Mouse (Mus musculus): ENCODE measurements at regions not wholly inside any gene's neighbourhood (a gene's known extent, or its start where the extent isn't known, plus 50 kb on each side); places are given as distances from the start of the nearest gene placed in this dataset.
A peak's percentile ranks its signal among the peaks of the same experiment; 100 is the strongest.

GRCm38 (mm10) chr8:34622177-34623114 is 510.9 kb upstream of the Gm10131 start:
- Histone ChIP-seq H3K27ac (ENCODE audit: low read length) (no peak overlapping the region), H3K4me3 (replicated peaks; ENCODE audit: low read length) (no peak overlapping the region), H3K4me2 (ENCODE audit: low read length) (no peak overlapping the region), H3K9ac (replicated peaks; ENCODE audit: low read depth, low read length) (no peak overlapping the region), H3K4me1 (replicated peaks; ENCODE audit: control insufficient read depth, insufficient read depth, low read length) (peaks cover 6% of the 10 kb centered on the region; the same call in 1 of the 2 replicates), H3K27me3 (replicated peaks; ENCODE audit: control insufficient read depth, insufficient read depth, low read length) (no peaks in the 10 kb centered on the region), H3K9me3 (ENCODE audit: control insufficient read depth, low read length) (no peaks in the 10 kb centered on the region), H3K36me3 (ENCODE audit: control insufficient read depth, insufficient read depth) (no peaks in the 10 kb centered on the region)
- no peak for ATAC-seq
- WGBS = 70% methylated on average over 25 of the region's 25 CpGs

- Histone ChIP-seq H3K4me1 (replicated peaks; ENCODE audit: control insufficient read depth, insufficient read depth, low read length) (peaks cover 10% of the 10 kb centered on the region), H3K9me3 (ENCODE audit: control insufficient read depth, low read length) (no peaks in the 10 kb centered on the region), H3K36me3 (ENCODE audit: control insufficient read depth, insufficient read depth) (no peaks in the 10 kb centered on the region), H3K4me2 (ENCODE audit: low read length) (no peak overlapping the region), H3K27ac (ENCODE audit: low read length) (no peak overlapping the region), H3K27me3 (replicated peaks; ENCODE audit: control insufficient read depth, insufficient read depth, low read length) (no peaks in the 10 kb centered on the region), H3K9ac (replicated peaks; ENCODE audit: low read depth, low read length) (no peak overlapping the region), H3K4me3 (replicated peaks; ENCODE audit: low read length) (no peak overlapping the region)
- 40% methylated on average over 4 of the region's 5 CpGs for WGBS
- ATAC-seq = no peak
Observed at GRCm38 (mm10) chr8:34618046-34618445, 506.5 kb upstream of the Gm10131 start.

GRCm38 (mm10) chr8:34614987-34615386 is 503.4 kb upstream of the Gm10131 start:
- H3K4me2 ChIP-seq (ENCODE audit: low read length) = no peak overlapping the region
- no peaks in the 10 kb centered on the region for H3K36me3 ChIP-seq (ENCODE audit: control insufficient read depth, insufficient read depth)
- H3K4me3 ChIP-seq (replicated peaks; ENCODE audit: low read length) = no peak overlapping the region
- no peaks in the 10 kb centered on the region for H3K9me3 ChIP-seq (ENCODE audit: control insufficient read depth, low read length)
- peaks cover 3% of the 10 kb centered on the region; the same call in 1 of the 2 replicates for H3K4me1 ChIP-seq (replicated peaks; ENCODE audit: control insufficient read depth, insufficient read depth, low read length)
- ATAC-seq = no peak
- H3K27me3 ChIP-seq (replicated peaks; ENCODE audit: control insufficient read depth, insufficient read depth, low read length) = no peaks in the 10 kb centered on the region
- H3K27ac ChIP-seq (ENCODE audit: low read length) = no peak overlapping the region
- 85% methylated on average over 4 of the region's 4 CpGs for WGBS
- no peak overlapping the region for H3K9ac ChIP-seq (replicated peaks; ENCODE audit: low read depth, low read length)

GRCm38 (mm10) chr8:34614031-34614526 is 502.5 kb upstream of the Gm10131 start:
- no peaks in the 10 kb centered on the region for H3K36me3 ChIP-seq (ENCODE audit: control insufficient read depth, insufficient read depth)
- ATAC-seq = peak; percentile 55; the same call in 1 of the 2 replicates
- no peak overlapping the region for H3K9ac ChIP-seq (replicated peaks; ENCODE audit: low read depth, low read length)
- H3K27me3 ChIP-seq (replicated peaks; ENCODE audit: control insufficient read depth, insufficient read depth, low read length) = no peaks in the 10 kb centered on the region
- peaks cover 3% of the 10 kb centered on the region; the same call in 1 of the 2 replicates for H3K4me1 ChIP-seq (replicated peaks; ENCODE audit: control insufficient read depth, insufficient read depth, low read length)
- H3K4me3 ChIP-seq (replicated peaks; ENCODE audit: low read length) = no peak overlapping the region
- 52% methylated on average over 10 of the region's 10 CpGs for WGBS
- no peaks in the 10 kb centered on the region for H3K9me3 ChIP-seq (ENCODE audit: control insufficient read depth, low read length)
- no peak overlapping the region for H3K4me2 ChIP-seq (ENCODE audit: low read length)
- no peak overlapping the region for H3K27ac ChIP-seq (ENCODE audit: low read length)

GRCm38 (mm10) chr8:34613138-34613537 is 501.6 kb upstream of the Gm10131 start:
- 88% methylated on average over 5 of the region's 5 CpGs for WGBS
- no peak overlapping the region for H3K9ac ChIP-seq (replicated peaks; ENCODE audit: low read depth, low read length)
- peaks cover 3% of the 10 kb centered on the region; the same call in 1 of the 2 replicates for H3K4me1 ChIP-seq (replicated peaks; ENCODE audit: control insufficient read depth, insufficient read depth, low read length)
- H3K36me3 ChIP-seq (ENCODE audit: control insufficient read depth, insufficient read depth) = no peaks in the 10 kb centered on the region
- H3K4me3 ChIP-seq (replicated peaks; ENCODE audit: low read length) = no peak overlapping the region
- no peak overlapping the region for H3K4me2 ChIP-seq (ENCODE audit: low read length)
- no peak for ATAC-seq
- no peaks in the 10 kb centered on the region for H3K9me3 ChIP-seq (ENCODE audit: control insufficient read depth, low read length)
- H3K27ac ChIP-seq (ENCODE audit: low read length) = no peak overlapping the region
- H3K27me3 ChIP-seq (replicated peaks; ENCODE audit: control insufficient read depth, insufficient read depth, low read length) = no peaks in the 10 kb centered on the region

GRCm38 (mm10) chr8:34612396-34612795 is 500.9 kb upstream of the Gm10131 start:
- Histone ChIP-seq H3K36me3 (ENCODE audit: control insufficient read depth, insufficient read depth) (no peaks in the 10 kb centered on the region), H3K4me2 (ENCODE audit: low read length) (no peak overlapping the region), H3K27me3 (replicated peaks; ENCODE audit: control insufficient read depth, insufficient read depth, low read length) (no peaks in the 10 kb centered on the region), H3K9ac (replicated peaks; ENCODE audit: low read depth, low read length) (no peak overlapping the region), H3K4me1 (replicated peaks; ENCODE audit: control insufficient read depth, insufficient read depth, low read length) (peaks cover 3% of the 10 kb centered on the region; the same call in 1 of the 2 replicates), H3K9me3 (ENCODE audit: control insufficient read depth, low read length) (no peaks in the 10 kb centered on the region), H3K27ac (ENCODE audit: low read length) (no peak overlapping the region), H3K4me3 (replicated peaks; ENCODE audit: low read length) (no peak overlapping the region)
- peak; percentile 38 for ATAC-seq
- 61% methylated on average over 3 of the region's 3 CpGs for WGBS

GRCm38 (mm10) chr8:34610186-34610585 is 498.6 kb upstream of the Gm10131 start:
- Histone ChIP-seq H3K4me2 (ENCODE audit: low read length) (no peak overlapping the region), H3K27me3 (replicated peaks; ENCODE audit: control insufficient read depth, insufficient read depth, low read length) (no peaks in the 10 kb centered on the region), H3K9ac (replicated peaks; ENCODE audit: low read depth, low read length) (no peak overlapping the region), H3K9me3 (ENCODE audit: control insufficient read depth, low read length) (no peaks in the 10 kb centered on the region), H3K4me3 (replicated peaks; ENCODE audit: low read length) (no peak overlapping the region), H3K36me3 (ENCODE audit: control insufficient read depth, insufficient read depth) (no peaks in the 10 kb centered on the region), H3K27ac (ENCODE audit: low read length) (no peak overlapping the region), H3K4me1 (replicated peaks; ENCODE audit: control insufficient read depth, insufficient read depth, low read length) (peaks cover 3% of the 10 kb centered on the region; the same call in 1 of the 2 replicates)
- ATAC-seq = no peak

- Histone ChIP-seq H3K9me3 (ENCODE audit: control insufficient read depth, low read length) (no peaks in the 10 kb centered on the region), H3K36me3 (ENCODE audit: control insufficient read depth, insufficient read depth) (no peaks in the 10 kb centered on the region), H3K9ac (replicated peaks; ENCODE audit: low read depth, low read length) (no peak overlapping the region), H3K4me2 (ENCODE audit: low read length) (no peak overlapping the region), H3K4me3 (replicated peaks; ENCODE audit: low read length) (no peak overlapping the region), H3K27me3 (replicated peaks; ENCODE audit: control insufficient read depth, insufficient read depth, low read length) (no peaks in the 10 kb centered on the region), H3K27ac (ENCODE audit: low read length) (no peak overlapping the region), H3K4me1 (replicated peaks; ENCODE audit: control insufficient read depth, insufficient read depth, low read length) (no peaks in the 10 kb centered on the region)
- WGBS = 82% methylated on average over 2 of the region's 2 CpGs
- ATAC-seq = no peak
Observed at GRCm38 (mm10) chr8:34607426-34607825, 495.9 kb upstream of the Gm10131 start.

GRCm38 (mm10) chr8:34605031-34605430 is 493.5 kb upstream of the Gm10131 start:
- no peak for ATAC-seq
- H3K9ac ChIP-seq (replicated peaks; ENCODE audit: low read depth, low read length) = no peak overlapping the region
- H3K27ac ChIP-seq (ENCODE audit: low read length) = no peak overlapping the region
- no peaks in the 10 kb centered on the region for H3K36me3 ChIP-seq (ENCODE audit: control insufficient read depth, insufficient read depth)
- no peak overlapping the region for H3K4me2 ChIP-seq (ENCODE audit: low read length)
- H3K4me1 ChIP-seq (replicated peaks; ENCODE audit: control insufficient read depth, insufficient read depth, low read length) = no peaks in the 10 kb centered on the region
- no peaks in the 10 kb centered on the region for H3K9me3 ChIP-seq (ENCODE audit: control insufficient read depth, low read length)
- no peaks in the 10 kb centered on the region for H3K27me3 ChIP-seq (replicated peaks; ENCODE audit: control insufficient read depth, insufficient read depth, low read length)
- H3K4me3 ChIP-seq (replicated peaks; ENCODE audit: low read length) = no peak overlapping the region
- 91% methylated on average over 2 of the region's 2 CpGs for whole genome bisulfite sequencing
